Mouse (Mus musculus) intestine, postnatal 0 days (tissue): ENCODE measurements at regions not wholly inside any gene's neighbourhood (a gene's known extent, or its start where the extent isn't known, plus 50 kb on each side); places are given as distances from the start of the nearest gene placed in this dataset.

Experiments
- ATAC-seq: fragments of 200-750 bp; cut with Nextera tagmentation; 2 replicates; pipeline ENCODE4 v1.8.0; 2017; ENCODE audit warnings: mild to moderate bottlenecking, moderate TSS enrichment, moderate library complexity
- H3K27ac ChIP-seq: fragments of 300-500 bp; sonication (generic); 2 replicates; pipeline ENCODE4 v1.5.1; 2014; ENCODE audit warnings: mild to moderate bottlenecking, low read depth, low read length, moderate library complexity
- H3K27me3 ChIP-seq: fragments of 300-500 bp; sonication (generic); replicated peaks from 2 replicates; pipeline ENCODE4 v1.6.1; 2014; ENCODE audit warnings: low read length, mixed read lengths; ENCODE audit not compliant: control insufficient read depth, insufficient read depth
- H3K36me3 ChIP-seq: fragments of 300-500 bp; sonication (generic); 2 replicates; pipeline ENCODE4 v1.6.1; 2014; ENCODE audit warnings: mild to moderate bottlenecking, moderate library complexity; ENCODE audit not compliant: control insufficient read depth, insufficient read depth
- H3K4me1 ChIP-seq: fragments of 300-500 bp; sonication (generic); replicated peaks from 2 replicates; pipeline ENCODE4 v1.6.1; 2014; ENCODE audit warnings: antibody characterized with exemption, low read length, mixed read lengths; ENCODE audit not compliant: control insufficient read depth, insufficient read depth
- H3K4me2 ChIP-seq: fragments of 300-500 bp; sonication (generic); replicated peaks from 2 replicates; pipeline ENCODE4 v1.6.1; 2014; ENCODE audit warnings: low read depth, mild to moderate bottlenecking, moderate library complexity
- H3K4me3 ChIP-seq: fragments of 300-500 bp; sonication (generic); 2 replicates; pipeline ENCODE4 v1.5.1; 2014; ENCODE audit warnings: low read depth, low read length
- H3K9ac ChIP-seq: fragments of 300-500 bp; sonication (generic); 2 replicates; pipeline ENCODE4 v1.6.1; 2014; ENCODE audit warnings: mild to moderate bottlenecking, low read depth, low read length
- H3K9me3 ChIP-seq: fragments of 300-500 bp; sonication (generic); 2 replicates; pipeline ENCODE4 v1.6.1; 2016; ENCODE audit warnings: mixed run types; ENCODE audit not compliant: control insufficient read depth
- CTCF ChIP-seq: sonication (generic); IDR thresholded peaks from 2 replicates; pipeline ENCODE4 v1.5.1; 2016; ENCODE audit warnings: low read depth, mild to moderate bottlenecking, control low read depth, antibody characterized with exemption, moderate library complexity
- WGBS: fragments of 180-500 bp; shearing (Covaris S2); extraction: QIAGEN DNeasy Blood & Tissue Kit; methylation state at CpG from one replicate; pipeline ENCODE4 v1.1.7; 2014; 5-methylcytosine and 5-hydroxymethylcytosine counted together

- no peak overlapping the region for H3K27ac ChIP-seq
- no peak for ATAC-seq
- TF ChIP-seq CTCF, result no peak
- no peaks in the 10 kb centered on the region for H3K9me3 ChIP-seq
- H3K4me1 ChIP-seq, result no peaks in the 10 kb centered on the region
- no peak overlapping the region for H3K4me2 ChIP-seq
- WGBS, result 63% methylated on average over 1 of the region's 1 CpGs
- H3K36me3 ChIP-seq, result no peaks in the 10 kb centered on the region
- H3K27me3 ChIP-seq, result no peaks in the 10 kb centered on the region
- no peak overlapping the region for H3K4me3 ChIP-seq
- H3K9ac ChIP-seq, result no peak overlapping the region
Observed at GRCm38 (mm10) chr6:81517185-81517584, 406.3 kb upstream of the Gcfc2 start.

GRCm38 (mm10) chr6:81562260-81562659 lies 361.2 kb upstream of the Gcfc2 start:
- WGBS, result 63% methylated on average over 2 of the region's 2 CpGs
- no peak for ATAC-seq
- H3K4me1 ChIP-seq, result no peaks in the 10 kb centered on the region
- H3K27ac ChIP-seq, result no peak overlapping the region
- H3K4me2 ChIP-seq, result no peak overlapping the region
- no peaks in the 10 kb centered on the region for H3K36me3 ChIP-seq
- H3K9me3 ChIP-seq, result no peaks in the 10 kb centered on the region
- H3K9ac ChIP-seq, result no peak overlapping the region
- no peaks in the 10 kb centered on the region for H3K27me3 ChIP-seq
- no peak for TF ChIP-seq CTCF
- H3K4me3 ChIP-seq, result no peak overlapping the region

GRCm38 (mm10) chr6:81563192-81563591 lies 360.3 kb upstream of the Gcfc2 start:
- no peaks in the 10 kb centered on the region for H3K4me1 ChIP-seq
- no peak for ATAC-seq
- no peak overlapping the region for H3K4me2 ChIP-seq
- no peak overlapping the region for H3K27ac ChIP-seq
- H3K9me3 ChIP-seq, result no peaks in the 10 kb centered on the region
- no peaks in the 10 kb centered on the region for H3K27me3 ChIP-seq
- no peak overlapping the region for H3K4me3 ChIP-seq
- WGBS, result 72% methylated on average over 2 of the region's 2 CpGs
- H3K9ac ChIP-seq, result no peak overlapping the region
- TF ChIP-seq CTCF, result no peak
- H3K36me3 ChIP-seq, result no peaks in the 10 kb centered on the region

GRCm38 (mm10) chr6:81564295-81564694 lies 359.2 kb upstream of the Gcfc2 start:
- no peak overlapping the region for H3K4me2 ChIP-seq
- no peak for TF ChIP-seq CTCF
- H3K4me3 ChIP-seq, result no peak overlapping the region
- no peaks in the 10 kb centered on the region for H3K27me3 ChIP-seq
- H3K9ac ChIP-seq, result no peak overlapping the region
- no peak for ATAC-seq
- WGBS, result 84% methylated on average over 1 of the region's 1 CpGs
- H3K9me3 ChIP-seq, result no peaks in the 10 kb centered on the region
- H3K36me3 ChIP-seq, result no peaks in the 10 kb centered on the region
- no peak overlapping the region for H3K27ac ChIP-seq
- H3K4me1 ChIP-seq, result no peaks in the 10 kb centered on the region

- ATAC-seq, result no peak
- Histone ChIP-seq H3K27me3 (no peaks in the 10 kb centered on the region), H3K4me3 (no peak overlapping the region), H3K4me2 (no peak overlapping the region), H3K4me1 (no peaks in the 10 kb centered on the region), H3K9me3 (no peaks in the 10 kb centered on the region), H3K27ac (no peak overlapping the region), H3K36me3 (no peaks in the 10 kb centered on the region), H3K9ac (no peak overlapping the region)
- TF ChIP-seq CTCF, result no peak
- WGBS, result 77% methylated on average over 1 of the region's 1 CpGs
Observed at GRCm38 (mm10) chr6:81586441-81587117, 336.9 kb upstream of the Gcfc2 start.

- no peak for TF ChIP-seq CTCF
- 83% methylated on average over 10 of the region's 10 CpGs for WGBS
- no peak overlapping the region for H3K4me2 ChIP-seq
- no peaks in the 10 kb centered on the region for H3K4me1 ChIP-seq
- ATAC-seq, result no peak
- H3K27ac ChIP-seq, result no peak overlapping the region
- no peaks in the 10 kb centered on the region for H3K9me3 ChIP-seq
- no peak overlapping the region for H3K9ac ChIP-seq
- H3K27me3 ChIP-seq, result no peaks in the 10 kb centered on the region
- no peaks in the 10 kb centered on the region for H3K36me3 ChIP-seq
- no peak overlapping the region for H3K4me3 ChIP-seq
Observed at GRCm38 (mm10) chr6:81589727-81590126, 333.7 kb upstream of the Gcfc2 start.

DNA sequence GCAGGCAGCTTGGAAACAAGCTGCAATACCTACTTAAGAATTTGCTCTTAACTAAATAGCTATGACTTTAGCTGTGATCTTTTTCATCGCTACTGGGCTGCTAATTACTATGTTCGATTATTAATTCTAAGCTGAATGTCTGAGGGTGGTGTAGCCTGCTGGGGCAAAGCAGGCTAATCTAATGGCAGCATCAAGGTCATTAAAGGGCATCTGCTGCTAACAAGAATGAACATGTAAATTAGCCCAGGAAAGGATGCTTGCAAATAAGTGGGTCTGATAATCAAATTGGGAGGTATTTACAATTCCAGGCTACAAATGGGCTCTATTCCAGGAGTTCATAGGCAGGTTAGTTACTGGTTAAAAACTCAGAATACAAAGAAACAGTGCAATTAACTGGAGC lies 327.5 kb upstream of the Gcfc2 start:
- Histone ChIP-seq H3K9ac (no peak overlapping the region), H3K9me3 (no peaks in the 10 kb centered on the region), H3K27ac (no peak overlapping the region), H3K4me2 (no peak overlapping the region), H3K36me3 (no peaks in the 10 kb centered on the region), H3K4me1 (no peaks in the 10 kb centered on the region), H3K27me3 (no peaks in the 10 kb centered on the region), H3K4me3 (no peak overlapping the region)
- TF ChIP-seq CTCF, result no peak
- ATAC-seq, result no peak
- 91% methylated on average over 2 of the region's 2 CpGs for WGBS
